In genomic region chr2:102873848-102874247, GRCm38 (mm10) we compare ENCODE assay signal across 10 mouse cellular contexts. TPM values are rescaled to one million over a fixed set of nuclear protein-coding genes. Genes with fewer than 3 reads are reported as not detected.
DNase-seq lines count a peak whose midpoint lies in the region; ATAC-seq lines count a peak whose summit lies in the region.
"Had no signal": no experiment of that assay in that cellular context is flagged by ENCODE, and none has a peak within 500 bp of the region (broad histone marks: within the 10 kb centered on the region; RNA-seq: fewer than 3 reads in every experiment).

No protein-coding gene starts in this region.

- WGBS in forebrain, embryonic 14.5 days, result 15% methylated on average over 4 of the region's 4 CpGs
- WGBS in forebrain, embryonic 15.5 days, result 19% methylated on average over 4 of the region's 4 CpGs

- H3K9ac ChIP-seq in forebrain, embryonic 14.5 days (ENCODE audit: low read length), result no peak overlapping the region
- no peak overlapping the region for H3K9ac ChIP-seq in forebrain, embryonic 15.5 days (replicated peaks)
- H3K9ac ChIP-seq: midbrain, embryonic 12.5 days had no signal

- H3K36me3 ChIP-seq in forebrain, embryonic 14.5 days (ENCODE audit: control insufficient read depth, insufficient read depth, low read length), result no peaks in the 10 kb centered on the region
- no peaks in the 10 kb centered on the region for H3K36me3 ChIP-seq in forebrain, embryonic 15.5 days
- H3K36me3 ChIP-seq: midbrain, embryonic 12.5 days had no signal

- H3K9me3 ChIP-seq in forebrain, embryonic 14.5 days (replicated peaks; ENCODE audit: control insufficient read depth, low read length), result no peaks in the 10 kb centered on the region
- H3K9me3 ChIP-seq in forebrain, embryonic 15.5 days, result no peaks in the 10 kb centered on the region
- H3K9me3 ChIP-seq: midbrain, embryonic 12.5 days had no signal

- ATAC-seq in forebrain, embryonic 14.5 days, result no peak
- no peak for ATAC-seq in forebrain, embryonic 15.5 days (replicated peaks)

- no peak overlapping the region for H3K4me2 ChIP-seq in forebrain, embryonic 14.5 days (ENCODE audit: low read length)
- no peak overlapping the region for H3K4me2 ChIP-seq in forebrain, embryonic 15.5 days (replicated peaks)
- H3K4me2 ChIP-seq: midbrain, embryonic 12.5 days had no signal

- peak; percentile 40 for DNase-seq in forebrain, embryonic 14.5 days (ENCODE audit: low spot score)
- DNase-seq in 3T3-L1 (ENCODE audit: low read depth, low spot score), result peak; percentile 76
- DNase-seq in embryo, embryonic 10 days (ENCODE audit: low spot score), result peak; percentile 47
- DNase-seq in lung, postnatal 14 days, result peak; percentile 17
- no peak for DNase-seq in cerebellum, postnatal 25 days
- DNase-seq in cerebellum, adult 9-11 months, result no peak
- DNase-seq in right cerebral cortex, postnatal 14 days, result no peak
- DNase-seq: gastrocnemius, postnatal 14 days had no signal

- H3K27me3 ChIP-seq in forebrain, embryonic 14.5 days (replicated peaks; ENCODE audit: control insufficient read depth, insufficient read depth, low read length), result no peaks in the 10 kb centered on the region
- H3K27me3 ChIP-seq in forebrain, embryonic 15.5 days, result no peaks in the 10 kb centered on the region
- H3K27me3 ChIP-seq: midbrain, embryonic 12.5 days had no signal

- H3K4me3 ChIP-seq in forebrain, embryonic 14.5 days (ENCODE audit: low read depth, low read length), result no peak overlapping the region
- H3K4me3 ChIP-seq in forebrain, embryonic 15.5 days, result no peak overlapping the region
- H3K4me3 ChIP-seq: midbrain, embryonic 12.5 days had no signal

- H3K4me1 ChIP-seq in forebrain, embryonic 14.5 days (ENCODE audit: control insufficient read depth, insufficient read depth, low read length), result peaks cover 4% of the 10 kb centered on the region; the same call in 1 of the 2 replicates
- H3K4me1 ChIP-seq in forebrain, embryonic 15.5 days, result 0 out of 2 replicates have a peak, but pooled peaks cover 8% of the 10 kb centered on the region
- H3K4me1 ChIP-seq: midbrain, embryonic 12.5 days had no signal

- no peak overlapping the region for H3K27ac ChIP-seq in forebrain, embryonic 14.5 days (ENCODE audit: low read depth, low read length)
- H3K27ac ChIP-seq in forebrain, embryonic 15.5 days (replicated peaks), result no peak overlapping the region
- H3K27ac ChIP-seq: midbrain, embryonic 12.5 days had no signal

RNA-seq across cellular contexts. Expression of gene Cd44, which starts 27.6 kb away (rescaled TPM):
- polyA plus RNA-seq in forebrain, embryonic 14.5 days (2014; fragmentation: Nextera tagmentation; extraction: Ambion mirVana), result 2.1 and 2.2 TPM in 2 replicates
- polyA plus RNA-seq in forebrain, embryonic 15.5 days (2015; fragmentation: Nextera tagmentation; extraction: Ambion mirVana), result 1.4 and 1.9 TPM in 2 replicates

Comparison
In these comparisons a context has a peak if more than half of its experiments do, and no peak if none do; other contexts are left out.
1. DNase-seq: peak in forebrain, embryonic 14.5 days (single experiment), 3T3-L1 (single experiment), embryo, embryonic 10 days (single experiment) and lung, postnatal 14 days (single experiment); none in cerebellum, postnatal 25 days (0 of 2), cerebellum, adult 9-11 months (single experiment) and right cerebral cortex, postnatal 14 days (single experiment).